Mouse (Mus musculus) spleen, postnatal 4 days (tissue): ENCODE measurements at regions not wholly inside any gene's neighbourhood (a gene's known extent, or its start where the extent isn't known, plus 50 kb on each side); places are given as distances from the start of the nearest gene placed in this dataset.
A peak's percentile ranks its signal among the peaks of the same experiment; 100 is the strongest.

ENCODE experiments used
- DNase-seq, 2 experiments: peaks; one replicate each; pipeline ENCODE4 v3.0.0; 2022; ENCODE audit warnings: low spot score in 2 of 2

GRCm38 (mm10) chr7:135986021-135986420 lies 269.9 kb upstream of the Mki67 start:
- no peak for DNase-seq

GRCm38 (mm10) chr7:135990321-135990720 lies 274.2 kb upstream of the Mki67 start:
- DNase-seq = no peak

DNA sequence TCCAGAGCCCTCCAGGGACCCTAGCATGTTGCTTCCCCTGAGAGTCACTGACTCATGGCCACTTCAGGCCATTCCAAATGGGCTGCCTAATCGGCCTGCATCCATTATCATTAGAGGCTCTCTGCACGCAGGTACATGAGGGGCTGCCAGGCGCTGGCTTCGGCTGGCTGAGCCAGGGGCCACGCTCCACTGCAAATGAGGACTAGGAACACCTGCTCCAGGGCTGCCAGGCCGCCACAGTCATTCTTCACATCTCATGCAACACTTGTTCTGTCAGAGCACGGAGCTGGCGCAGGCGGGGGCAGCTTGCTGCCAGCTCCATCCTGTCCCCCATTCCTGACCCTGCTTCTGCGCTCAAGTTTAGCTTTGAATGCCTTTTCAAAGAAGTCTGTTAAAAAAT lies 280.7 kb upstream of the Mki67 start:
- no peak for DNase-seq

DNA sequence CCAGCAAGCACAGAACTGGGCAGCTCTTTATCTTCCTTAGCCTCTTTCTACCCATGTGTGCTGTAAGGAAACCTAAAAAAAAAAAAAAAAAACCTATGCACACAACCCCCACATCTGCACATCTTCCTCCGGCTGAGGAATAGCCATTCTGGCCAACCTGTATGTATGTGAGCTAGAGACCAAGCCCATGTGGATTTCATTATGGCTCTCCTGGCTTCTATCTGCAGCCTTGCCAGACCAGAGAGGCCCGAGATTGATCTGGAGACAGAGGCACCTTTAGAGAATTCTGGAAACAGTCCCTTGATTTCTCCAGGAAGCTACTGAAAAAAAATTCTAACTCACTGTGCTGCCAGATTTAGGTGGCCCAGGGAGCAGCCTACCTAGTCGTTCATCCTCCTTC lies 281.5 kb upstream of the Mki67 start:
- no peak for DNase-seq

- no peak for DNase-seq
Observed at GRCm38 (mm10) chr7:136002382-136002781, 286.2 kb upstream of the Mki67 start.

GRCm38 (mm10) chr7:136003291-136003690 lies 287.1 kb upstream of the Mki67 start:
- no peak for DNase-seq

- DNase-seq = no peak
Observed at GRCm38 (mm10) chr7:136007796-136008455, 291.8 kb upstream of the Mki67 start.

- no peak for DNase-seq
Observed at GRCm38 (mm10) chr7:136008486-136008885, 292.3 kb upstream of the Mki67 start.

DNA sequence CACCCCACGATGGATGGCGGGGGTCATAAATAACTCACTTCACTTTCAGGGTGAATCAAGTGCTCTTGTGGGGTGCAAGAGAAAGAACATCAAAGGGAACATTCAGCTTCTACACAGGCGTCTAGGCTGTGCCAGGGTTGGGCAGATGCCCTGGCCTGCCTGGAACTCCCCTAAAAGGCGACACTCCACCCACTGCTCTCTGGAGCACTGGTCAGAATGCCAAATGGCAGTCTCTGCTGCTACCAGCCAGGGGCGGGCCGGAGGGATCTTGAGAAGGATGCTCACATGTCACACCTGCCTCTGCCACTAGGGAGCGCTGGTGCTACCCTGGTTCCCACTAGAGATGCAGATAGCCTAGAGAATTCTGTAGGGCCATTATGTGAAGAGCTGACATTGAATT lies 293.9 kb upstream of the Mki67 start:
- DNase-seq = no peak

GRCm38 (mm10) chr7:136014706-136015105 lies 298.5 kb upstream of the Mki67 start:
- no peak for DNase-seq

DNA sequence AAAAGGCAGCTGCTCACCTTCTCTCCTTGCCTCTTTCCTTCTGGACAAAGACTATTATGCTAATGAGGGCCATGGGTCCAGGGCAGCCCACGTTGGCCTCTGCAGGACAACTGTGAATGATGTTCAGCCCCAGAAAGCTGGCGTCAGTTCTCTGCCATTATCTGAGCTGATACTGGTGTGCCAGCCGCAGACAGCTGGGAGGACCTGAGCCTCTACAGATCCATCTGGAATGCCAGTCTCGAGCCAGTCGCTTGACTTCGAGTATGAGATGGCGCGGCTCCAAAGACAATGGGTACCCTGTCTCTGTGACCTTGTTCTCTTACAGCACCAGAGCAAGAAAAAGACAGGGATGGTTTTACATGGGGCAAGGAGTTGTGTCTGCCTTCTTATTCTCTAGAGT lies 300.8 kb upstream of the Mki67 start:
- DNase-seq = no peak

DNA sequence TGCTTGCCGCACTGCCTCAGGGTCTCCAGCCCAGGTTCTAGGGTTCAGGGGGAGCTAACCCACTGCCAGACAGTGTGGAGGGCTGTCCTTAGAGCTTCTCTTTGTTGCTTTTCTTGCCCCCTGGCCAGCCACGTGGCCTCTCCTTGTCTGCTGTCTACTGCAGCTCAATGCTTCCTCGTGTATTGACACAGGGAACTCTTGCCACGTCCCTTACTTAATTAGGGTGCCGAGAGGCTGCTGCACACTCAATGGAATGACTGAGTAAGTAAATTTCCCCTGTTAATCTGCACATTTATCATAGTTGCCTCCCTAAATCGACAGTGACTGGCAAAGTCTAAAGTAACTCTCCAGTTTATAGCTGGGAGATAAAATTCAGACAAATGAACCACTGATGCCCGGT lies 304.4 kb upstream of the Mki67 start:
- DNase-seq = no peak

- DNase-seq = no peak
Observed at GRCm38 (mm10) chr7:136021071-136021470, 304.9 kb upstream of the Mki67 start.

- no peak for DNase-seq
Observed at GRCm38 (mm10) chr7:136022781-136023448, 306.8 kb upstream of the Mki67 start.

GRCm38 (mm10) chr7:136026451-136026850 lies 310.3 kb upstream of the Mki67 start:
- no peak for DNase-seq

GRCm38 (mm10) chr7:136032026-136032425 lies 315.9 kb upstream of the Mki67 start:
- DNase-seq = no peak

DNA sequence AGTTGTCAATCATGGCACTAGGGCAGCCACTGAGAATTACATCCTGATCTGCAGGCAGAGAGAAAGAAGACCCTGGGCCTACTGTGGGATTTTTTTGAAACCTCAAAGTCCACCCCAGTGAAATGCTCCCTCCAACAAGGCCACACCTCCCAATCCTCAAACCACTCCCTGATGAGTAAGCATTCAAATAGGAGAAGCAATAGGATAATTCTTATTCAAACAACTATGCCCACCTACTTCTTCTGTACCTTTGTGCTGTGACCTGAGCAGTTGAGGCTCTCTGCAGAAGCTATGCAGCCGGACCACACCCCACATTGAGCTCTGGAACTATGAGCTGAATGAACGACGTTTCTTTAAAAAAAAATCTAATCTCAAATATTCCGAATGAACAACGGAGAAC lies 317.4 kb upstream of the Mki67 start:
- no peak for DNase-seq

DNA sequence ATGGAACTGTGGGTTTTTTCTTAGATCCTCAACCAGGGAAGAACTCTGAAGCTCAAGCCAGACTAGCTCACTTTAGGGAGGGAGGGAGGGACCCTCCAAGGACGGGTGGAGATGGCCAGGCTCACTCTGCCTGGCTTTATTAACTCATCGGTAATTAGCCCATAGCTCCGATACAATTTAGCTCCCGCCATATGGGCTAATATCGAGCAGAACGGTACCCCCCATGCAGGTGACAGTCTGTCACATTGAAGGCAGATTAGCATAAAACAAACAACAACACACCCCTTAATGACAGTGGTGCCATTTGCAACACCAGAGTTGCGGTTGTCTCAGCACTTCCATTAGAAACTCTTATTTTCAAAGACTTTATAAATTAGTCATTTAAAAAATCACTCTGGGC lies 319.6 kb upstream of the Mki67 start:
- DNase-seq = no peak

DNA sequence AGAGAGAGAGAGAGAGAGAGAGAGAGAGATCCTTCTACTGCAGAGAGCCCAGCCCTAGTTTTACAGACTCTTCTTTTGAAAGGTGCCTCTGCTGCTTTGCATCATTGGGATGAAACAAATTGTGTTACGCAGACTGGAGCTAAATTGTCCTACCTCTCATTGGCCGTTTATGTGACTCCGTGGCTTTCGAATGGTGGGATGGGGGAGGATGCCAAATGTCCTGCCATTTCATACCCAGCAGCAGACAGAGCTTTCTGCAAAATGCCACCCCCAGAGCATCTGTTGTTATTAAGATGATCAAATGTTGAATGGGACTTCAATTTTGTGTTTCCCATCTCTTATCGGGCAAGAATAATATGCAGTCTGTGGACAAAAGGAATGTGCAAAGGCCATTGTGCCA lies 321.9 kb upstream of the Mki67 start:
- no peak for DNase-seq

DNA sequence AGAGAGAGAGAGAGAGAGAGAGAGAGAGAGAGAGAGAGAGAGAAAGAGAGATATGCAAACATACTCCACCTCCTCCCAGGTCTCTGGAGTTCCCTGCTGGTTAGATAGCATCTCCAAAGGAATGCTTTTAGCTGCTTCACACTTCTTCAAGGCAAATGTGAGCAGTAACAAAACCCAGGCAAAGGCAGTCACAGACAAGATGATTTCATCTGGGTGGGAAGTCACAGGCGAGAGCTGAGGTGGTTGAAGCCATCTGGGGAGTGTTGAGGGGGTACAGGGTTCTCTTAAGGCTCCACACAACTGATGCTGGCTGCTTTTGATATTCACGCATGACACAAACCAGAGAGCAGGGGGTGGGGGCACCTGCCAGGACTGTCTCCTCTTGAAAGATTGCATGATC lies 322.7 kb upstream of the Mki67 start:
- no peak for DNase-seq

DNA sequence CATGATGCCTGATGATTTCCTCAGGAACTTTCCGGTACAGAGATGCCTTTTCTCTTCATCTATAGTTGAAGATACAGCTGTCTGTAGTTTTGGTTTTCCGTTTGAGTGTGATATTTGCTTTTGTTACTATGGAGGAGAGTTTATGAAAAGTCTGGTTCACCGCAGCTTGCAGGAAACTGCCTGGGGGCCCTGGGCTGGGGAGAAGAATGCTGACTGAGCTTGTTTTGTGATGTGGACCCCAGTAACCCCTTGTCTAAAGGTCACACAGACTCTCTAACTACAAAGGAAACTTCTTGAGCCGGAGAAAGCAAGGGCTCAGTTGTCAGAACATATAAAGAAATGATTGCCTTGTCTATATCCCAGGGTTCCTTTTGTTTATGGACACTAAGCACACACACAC lies 325.8 kb upstream of the Mki67 start:
- no peak for DNase-seq

GRCm38 (mm10) chr7:136046645-136047363 lies 330.6 kb upstream of the Mki67 start:
- peak in 1 of 2 experiments; percentile 25 for DNase-seq

- no peak for DNase-seq
Observed at GRCm38 (mm10) chr7:136047364-136047945, 331.3 kb upstream of the Mki67 start.
